In the genomic region with DNA sequence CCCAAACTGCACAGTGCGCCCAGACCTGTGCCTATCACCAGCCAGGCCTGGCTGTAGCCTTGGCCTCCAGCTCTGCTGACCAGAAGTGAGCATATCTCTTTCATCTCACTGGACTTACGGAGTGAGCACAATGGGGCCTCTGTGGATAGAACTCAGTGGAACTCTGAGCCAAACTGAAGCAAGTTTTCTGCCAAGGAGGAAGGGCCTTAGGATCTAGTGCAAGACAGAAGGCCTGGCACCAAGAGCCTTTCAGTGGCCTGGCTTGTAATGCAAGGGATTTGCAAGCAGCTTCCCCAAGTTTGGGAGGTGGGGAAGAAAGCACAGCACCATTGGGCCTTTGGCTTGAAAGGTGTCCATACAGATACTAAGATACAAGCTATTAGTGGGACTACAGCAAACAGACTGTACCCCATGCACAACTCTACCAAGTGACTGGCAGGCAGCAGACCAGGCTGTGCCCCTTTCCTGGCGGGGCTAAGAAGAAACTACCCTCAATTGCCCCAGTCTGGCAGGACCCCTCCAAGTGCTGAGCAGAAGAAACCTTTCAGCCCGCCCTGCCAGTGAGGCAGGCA, we compare ENCODE assay signal across 8 mouse cellular contexts. TPM values are rescaled to one million over a fixed set of nuclear protein-coding genes. Genes with fewer than 3 reads are reported as not detected.
DNase-seq lines count a peak whose midpoint lies in the region; ATAC-seq and TF ChIP-seq lines count a peak whose summit lies in the region.

No protein-coding gene starts in this region.

- H3K36me3 ChIP-seq in forebrain, embryonic 12.5 days (replicated peaks), result peaks cover 42% of the 10 kb centered on the region
- peaks cover 5% of the 10 kb centered on the region for H3K36me3 ChIP-seq in kidney, embryonic 14.5 days (ENCODE audit: control insufficient read depth, insufficient read depth, low read length)
- no peaks in the 10 kb centered on the region for H3K36me3 ChIP-seq in midbrain, postnatal 0 days (ENCODE audit: insufficient read depth, low read length)

- H3K27ac ChIP-seq in forebrain, embryonic 12.5 days, result peak overlapping the region; percentile 99
- peak overlapping the region; percentile 78; the same call in 1 of the 2 replicates for H3K27ac ChIP-seq in kidney, embryonic 14.5 days (ENCODE audit: low read depth, low read length)
- peak overlapping the region; percentile 13 for H3K27ac ChIP-seq in midbrain, postnatal 0 days (ENCODE audit: low read depth, low read length)

- peak overlapping the region; percentile 54 for H3K9ac ChIP-seq in forebrain, embryonic 12.5 days
- H3K9ac ChIP-seq in kidney, embryonic 14.5 days (ENCODE audit: low read depth, low read length), result peak overlapping the region; percentile 13; the same call in 1 of the 2 replicates
- H3K9ac ChIP-seq in midbrain, postnatal 0 days (replicated peaks; ENCODE audit: low read length, poor library complexity, severe bottlenecking), result no peak overlapping the region

- TF ChIP-seq CTCF in lung, adult 2 months (IDR thresholded peaks at IDR 0.05; ENCODE audit: insufficient read depth, low read length), result no peak
- TF ChIP-seq CTCF in midbrain, postnatal 0 days (IDR thresholded peaks at IDR 0.05), result no peak

- TF ChIP-seq POLR2A in lung, adult 2 months (IDR thresholded peaks at IDR 0.05; ENCODE audit: borderline replicate concordance, extremely low read depth, low read depth, low read length), result no peak

- H3K27me3 ChIP-seq in forebrain, embryonic 12.5 days, result no peaks in the 10 kb centered on the region
- H3K27me3 ChIP-seq in kidney, embryonic 14.5 days (ENCODE audit: control insufficient read depth, insufficient read depth, low read length), result no peaks in the 10 kb centered on the region
- peaks cover 29% of the 10 kb centered on the region for H3K27me3 ChIP-seq in midbrain, postnatal 0 days (ENCODE audit: insufficient read depth, low read length)

- peak; percentile 23 for DNase-seq in lung, adult 2 months
- DNase-seq in lung, postnatal 25 days (ENCODE audit: low spot score), result no peak
- DNase-seq in midbrain, postnatal 0 days (ENCODE audit: low spot score), result peak; percentile 89
- DNase-seq in adrenal gland, postnatal 4 days (ENCODE audit: low spot score in 2 of 2), result no peak
- no peak for DNase-seq in adrenal gland, postnatal 36 days

- H3K4me2 ChIP-seq in forebrain, embryonic 12.5 days, result peak overlapping the region; percentile 60
- peak overlapping the region; percentile 87 for H3K4me2 ChIP-seq in kidney, embryonic 14.5 days (replicated peaks; ENCODE audit: low read depth, low read length)
- H3K4me2 ChIP-seq in midbrain, postnatal 0 days (ENCODE audit: low read depth, low read length, poor library complexity, severe bottlenecking), result peak overlapping the region; percentile 22; the same call in 1 of the 2 replicates

- H3K9me3 ChIP-seq in forebrain, embryonic 12.5 days, result no peaks in the 10 kb centered on the region
- H3K9me3 ChIP-seq in kidney, embryonic 14.5 days (ENCODE audit: control insufficient read depth, low read length), result no peaks in the 10 kb centered on the region
- no peaks in the 10 kb centered on the region for H3K9me3 ChIP-seq in midbrain, postnatal 0 days (ENCODE audit: low read length)

- WGBS in lung, adult 2 months, result 41% methylated on average over 4 of the region's 4 CpGs
- 24% methylated on average over 4 of the region's 4 CpGs for WGBS in forebrain, embryonic 12.5 days
- 43% methylated on average over 4 of the region's 4 CpGs for WGBS in kidney, embryonic 14.5 days
- WGBS in midbrain, postnatal 0 days, result 40% methylated on average over 4 of the region's 4 CpGs

- ATAC-seq in forebrain, embryonic 12.5 days (ENCODE audit: low FRiP score), result no peak
- no peak for ATAC-seq in kidney, embryonic 14.5 days (ENCODE audit: low FRiP score, low TSS enrichment)
- peak; percentile 39 for ATAC-seq in midbrain, postnatal 0 days (ENCODE audit: low FRiP score)
- ATAC-seq in CD4-positive, CD25-positive, alpha-beta regulatory T cell, adult 4 months, result no peak

- peaks cover 70% of the 10 kb centered on the region for H3K4me1 ChIP-seq in lung, adult 2 months (ENCODE audit: control insufficient read depth, insufficient read depth, low read length)
- H3K4me1 ChIP-seq in forebrain, embryonic 12.5 days, result peaks cover 98% of the 10 kb centered on the region
- peaks cover 62% of the 10 kb centered on the region for H3K4me1 ChIP-seq in kidney, embryonic 14.5 days (ENCODE audit: control insufficient read depth, insufficient read depth, low read length)
- peaks cover 10% of the 10 kb centered on the region; the same call in 1 of the 2 replicates for H3K4me1 ChIP-seq in midbrain, postnatal 0 days (ENCODE audit: insufficient read depth, low read length)

- no peak overlapping the region for H3K4me3 ChIP-seq in lung, adult 2 months (replicated peaks; ENCODE audit: extremely low read depth, low read depth, low read length)
- H3K4me3 ChIP-seq in forebrain, embryonic 12.5 days (replicated peaks), result peak overlapping the region; percentile 28
- H3K4me3 ChIP-seq in kidney, embryonic 14.5 days (ENCODE audit: low read length), result peak overlapping the region; percentile 90; the same call in 1 of the 2 replicates
- H3K4me3 ChIP-seq in midbrain, postnatal 0 days (ENCODE audit: low read depth, low read length), result no peak overlapping the region

RNA-seq across cellular contexts. Expression of gene Notch1, which starts 16.4 kb away (rescaled TPM):
- polyA plus RNA-seq in lung, adult 2 months (2012; rRNA removed), result 108 and 124 TPM in 2 replicates
- 49.5 and 61.8 TPM in 2 replicates for polyA plus RNA-seq in forebrain, embryonic 12.5 days (2016; fragmentation: Nextera tagmentation; extraction: Ambion mirVana)
- 33.4 and 45.1 TPM in 2 replicates for polyA plus RNA-seq in kidney, embryonic 14.5 days (2014; fragmentation: Nextera tagmentation; extraction: Ambion mirVana)
- 48.9 and 65.8 TPM in 2 replicates for total RNA-seq in midbrain, postnatal 0 days (2014; rRNA removed)
- polyA plus RNA-seq in midbrain, postnatal 0 days (2015; fragmentation: Nextera tagmentation; extraction: Ambion mirVana), result 6.8 and 7.6 TPM in 2 replicates
- 10 to 100 TPM; 21.9 to 33.0 TPM for polyA plus RNA-seq in CD4-positive, CD25-positive, alpha-beta regulatory T cell, adult 4 months (2017; shearing (Covaris generic))
- 10 to 100 TPM; 35.1 to 48.7 TPM for total RNA-seq in adrenal gland, postnatal 4 days (2021)
- 10 to 100 TPM; 17.5 to 25.5 TPM for total RNA-seq in adrenal gland, postnatal 36 days (2021)

RNA-seq across cellular contexts. Expression of gene Sec16a, which starts 55.1 kb away (rescaled TPM):
- polyA plus RNA-seq in lung, adult 2 months (2012; rRNA removed), result 69.0 and 72.8 TPM in 2 replicates
- polyA plus RNA-seq in forebrain, embryonic 12.5 days (2016; fragmentation: Nextera tagmentation; extraction: Ambion mirVana), result 30.0 and 33.9 TPM in 2 replicates
- 18.9 and 43.9 TPM in 2 replicates for polyA plus RNA-seq in kidney, embryonic 14.5 days (2014; fragmentation: Nextera tagmentation; extraction: Ambion mirVana)
- total RNA-seq in midbrain, postnatal 0 days (2014; rRNA removed), result 63.3 and 76.7 TPM in 2 replicates
- polyA plus RNA-seq in midbrain, postnatal 0 days (2015; fragmentation: Nextera tagmentation; extraction: Ambion mirVana), result 9.9 and 12.6 TPM in 2 replicates
- 10 to 100 TPM; 24.8 to 31.7 TPM for polyA plus RNA-seq in CD4-positive, CD25-positive, alpha-beta regulatory T cell, adult 4 months (2017; shearing (Covaris generic))
- 10 to 100 TPM; 53.7 to 58.6 TPM for total RNA-seq in adrenal gland, postnatal 4 days (2021)
- total RNA-seq in adrenal gland, postnatal 36 days (2021), result 10 to 100 TPM; 63.2 to 63.3 TPM

Comparison
In these comparisons a context has a peak if more than half of its experiments do, and no peak if none do; other contexts are left out.
1. DNase-seq: peak in lung, adult 2 months (single experiment) and midbrain, postnatal 0 days (single experiment); none in lung, postnatal 25 days (single experiment), adrenal gland, postnatal 4 days (0 of 2) and adrenal gland, postnatal 36 days (0 of 2).
2. H3K4me3 ChIP-seq: peak in forebrain, embryonic 12.5 days (single experiment) and kidney, embryonic 14.5 days (single experiment); none in lung, adult 2 months (single experiment) and midbrain, postnatal 0 days (single experiment).
3. H3K27ac ChIP-seq: peak in every context shown above with its lines; median percentile 99 in forebrain, embryonic 12.5 days; 78 in kidney, embryonic 14.5 days; 13 in midbrain, postnatal 0 days.
4. H3K4me2 ChIP-seq: peak in every context shown above with its lines; median percentile 87 in kidney, embryonic 14.5 days; 60 in forebrain, embryonic 12.5 days; 22 in midbrain, postnatal 0 days.